Mouse (Mus musculus): ENCODE measurements around the gene Rhoc. TPM values are rescaled to one million over a fixed set of nuclear protein-coding genes. Genes with fewer than 3 reads are reported as not detected.

Gene Rhoc
- polyA plus RNA-seq, 1 experiment from 2014 or later: 119 TPM

DNA sequence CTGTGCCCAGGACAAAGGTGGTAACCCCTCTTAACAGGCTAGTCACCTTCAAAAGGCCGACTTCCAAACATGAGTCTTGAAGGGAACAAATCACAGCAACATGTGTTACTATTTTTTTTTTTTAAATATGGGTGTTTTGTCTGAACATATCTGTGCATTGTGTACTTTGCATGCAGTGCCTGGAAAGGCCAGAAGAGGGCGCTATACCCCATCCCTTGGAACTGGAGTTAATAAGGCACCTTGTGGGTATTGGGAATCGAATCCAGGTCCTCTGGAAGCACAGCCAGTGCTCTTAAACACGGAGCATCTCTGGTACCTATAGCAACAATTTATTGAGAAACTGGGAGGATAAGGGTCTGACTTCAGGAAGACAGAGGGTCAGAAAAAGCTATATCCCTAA, 23.2 kb upstream of the Rhoc start:
- 23% methylated on average over 4 of the region's 4 CpGs for WGBS
- Histone ChIP-seq H3K36me3 (ENCODE audit: insufficient read depth, low read length) (no peaks in the 10 kb centered on the region), H3K9ac (ENCODE audit: low read depth, low read length) (no peak overlapping the region), H3K9me3 (replicated peaks; ENCODE audit: low read length) (no peaks in the 10 kb centered on the region), H3K27me3 (ENCODE audit: insufficient read depth, low read length) (no peaks in the 10 kb centered on the region), H3K27ac (no peak overlapping the region), H3K4me1 (replicated peaks; ENCODE audit: insufficient read depth, low read length) (no peaks in the 10 kb centered on the region), H3K4me2 (ENCODE audit: low read length) (no peak overlapping the region), H3K4me3 (replicated peaks; ENCODE audit: low read depth, low read length) (no peak overlapping the region)
- peak; percentile 66 for TF ChIP-seq CTCF (IDR thresholded peaks at IDR 0.05; ENCODE audit: low read depth)
- ATAC-seq (replicated peaks; ENCODE audit: low FRiP score, low read depth) (no peak), DNase-seq (ENCODE audit: low spot score) (no peak)

DNA sequence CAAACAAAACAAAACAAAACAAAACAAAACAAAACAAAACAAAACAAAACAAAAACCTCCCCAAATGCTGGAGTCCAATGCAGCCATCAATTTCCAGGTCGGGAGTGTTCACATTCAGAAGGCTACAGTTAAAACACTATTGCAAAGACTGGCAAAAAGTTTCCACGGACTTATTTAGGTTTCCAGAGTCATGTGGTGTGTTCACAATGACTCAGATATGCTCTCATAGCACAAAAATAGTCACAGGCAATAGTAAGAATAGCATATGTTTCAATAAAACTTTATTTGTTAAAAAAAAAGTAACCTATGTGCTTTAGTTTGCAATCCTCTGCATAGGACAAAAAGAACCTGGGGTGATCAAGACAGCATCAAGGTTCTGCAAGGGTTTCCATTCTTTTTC, 21.0 kb upstream of the Rhoc start:
- DNase-seq (ENCODE audit: low spot score) (no peak), ATAC-seq (replicated peaks; ENCODE audit: low FRiP score, low read depth) (no peak)
- H3K9ac ChIP-seq (ENCODE audit: low read depth, low read length): no peak overlapping the region
- no peaks in the 10 kb centered on the region for H3K4me1 ChIP-seq (replicated peaks; ENCODE audit: insufficient read depth, low read length)
- no peaks in the 10 kb centered on the region for H3K27me3 ChIP-seq (ENCODE audit: insufficient read depth, low read length)
- H3K4me2 ChIP-seq (ENCODE audit: low read length): no peak overlapping the region
- H3K27ac ChIP-seq: no peak overlapping the region
- 44% methylated on average over 2 of the region's 2 CpGs for WGBS
- no peaks in the 10 kb centered on the region for H3K9me3 ChIP-seq (replicated peaks; ENCODE audit: low read length)
- no peak overlapping the region for H3K4me3 ChIP-seq (replicated peaks; ENCODE audit: low read depth, low read length)
- H3K36me3 ChIP-seq (ENCODE audit: insufficient read depth, low read length): no peaks in the 10 kb centered on the region
- TF ChIP-seq CTCF (IDR thresholded peaks at IDR 0.05; ENCODE audit: low read depth): no peak

DNA sequence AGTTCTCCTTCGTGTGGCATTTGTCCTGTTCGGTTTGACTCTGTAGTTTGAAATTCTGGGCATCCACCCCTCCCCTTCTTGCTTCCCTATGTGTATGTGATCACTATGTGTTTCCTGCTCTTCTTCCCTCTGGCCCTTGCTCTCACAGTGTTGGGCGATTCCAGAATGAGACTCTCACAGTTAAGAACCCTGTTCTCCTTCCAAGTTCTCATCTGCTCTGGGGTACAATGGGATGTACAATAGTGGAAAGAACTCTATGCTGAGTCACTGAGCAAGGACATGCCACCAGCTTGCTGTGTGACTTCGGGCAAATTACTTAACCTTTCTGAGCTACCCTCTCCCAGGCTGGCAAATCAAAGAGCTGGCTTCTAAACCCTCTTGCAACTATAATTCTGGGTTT, 20.5 kb upstream of the Rhoc start:
- Histone ChIP-seq H3K4me2 (ENCODE audit: low read length) (no peak overlapping the region), H3K27me3 (ENCODE audit: insufficient read depth, low read length) (no peaks in the 10 kb centered on the region), H3K9me3 (replicated peaks; ENCODE audit: low read length) (no peaks in the 10 kb centered on the region), H3K4me1 (replicated peaks; ENCODE audit: insufficient read depth, low read length) (no peaks in the 10 kb centered on the region), H3K36me3 (ENCODE audit: insufficient read depth, low read length) (no peaks in the 10 kb centered on the region), H3K27ac (no peak overlapping the region), H3K9ac (ENCODE audit: low read depth, low read length) (no peak overlapping the region), H3K4me3 (replicated peaks; ENCODE audit: low read depth, low read length) (no peak overlapping the region)
- 71% methylated on average over 4 of the region's 4 CpGs for WGBS
- ATAC-seq (replicated peaks; ENCODE audit: low FRiP score, low read depth) (no peak), DNase-seq (ENCODE audit: low spot score) (no peak)
- TF ChIP-seq CTCF (IDR thresholded peaks at IDR 0.05; ENCODE audit: low read depth): no peak

DNA sequence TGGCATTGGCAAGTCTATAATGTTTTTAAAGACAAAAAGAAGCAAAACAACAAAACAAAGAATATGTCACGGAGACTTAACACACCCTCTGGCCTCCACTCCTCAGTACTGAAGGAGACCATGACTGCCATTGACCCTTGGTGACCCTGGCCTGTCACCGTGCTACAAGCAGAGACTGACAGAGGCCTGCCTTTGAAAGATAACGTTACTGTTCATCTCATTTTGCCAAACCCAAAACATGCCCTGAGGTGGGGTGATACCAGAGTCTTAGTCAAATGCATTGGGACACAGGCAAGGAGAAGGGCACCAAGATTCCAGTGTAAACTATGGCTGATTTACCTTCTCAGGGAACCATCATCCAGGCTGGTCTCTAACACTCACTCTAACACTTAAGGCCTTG, 19.0 kb upstream of the Rhoc start:
- DNase-seq (ENCODE audit: low spot score): no peak
- H3K4me1 ChIP-seq (replicated peaks; ENCODE audit: insufficient read depth, low read length): no peaks in the 10 kb centered on the region

DNA sequence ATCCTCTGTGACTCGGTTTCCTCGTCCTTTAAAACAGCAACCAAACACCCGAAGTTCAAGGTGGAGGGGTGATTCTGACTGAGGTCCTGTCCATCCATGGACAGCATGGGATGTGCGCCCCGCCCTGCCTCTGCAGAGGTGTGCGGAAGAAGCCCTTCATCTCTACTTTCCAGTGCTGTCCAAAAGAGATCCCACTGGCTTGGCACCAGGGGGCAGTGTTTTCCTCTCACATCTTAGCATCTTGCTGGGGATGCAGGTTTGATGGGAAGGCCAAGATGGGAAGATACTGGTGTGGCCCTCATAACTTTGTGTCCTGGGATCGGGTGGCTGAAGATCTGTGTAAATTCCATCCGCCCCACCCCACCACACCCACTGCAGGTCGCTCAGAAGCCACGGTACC, 18.1 kb upstream of the Rhoc start:
- Histone ChIP-seq H3K27me3 (ENCODE audit: insufficient read depth, low read length) (no peaks in the 10 kb centered on the region), H3K4me3 (replicated peaks; ENCODE audit: low read depth, low read length) (no peak overlapping the region), H3K36me3 (ENCODE audit: insufficient read depth, low read length) (no peaks in the 10 kb centered on the region), H3K4me1 (replicated peaks; ENCODE audit: insufficient read depth, low read length) (no peaks in the 10 kb centered on the region), H3K9me3 (replicated peaks; ENCODE audit: low read length) (no peaks in the 10 kb centered on the region), H3K4me2 (ENCODE audit: low read length) (no peak overlapping the region), H3K27ac (no peak overlapping the region), H3K9ac (ENCODE audit: low read depth, low read length) (no peak overlapping the region)
- peak; percentile 56 for DNase-seq (ENCODE audit: low spot score)
- peak; percentile 83 for TF ChIP-seq CTCF (IDR thresholded peaks at IDR 0.05; ENCODE audit: low read depth)
- 58% methylated on average over 10 of the region's 10 CpGs for WGBS
- ATAC-seq (replicated peaks; ENCODE audit: low FRiP score, low read depth): no peak

More for the DNA sequence above, 19.0 kb upstream of the Rhoc start:
- Histone ChIP-seq H3K9ac (ENCODE audit: low read depth, low read length) (no peak overlapping the region), H3K27ac (no peak overlapping the region), H3K4me2 (ENCODE audit: low read length) (no peak overlapping the region), H3K9me3 (replicated peaks; ENCODE audit: low read length) (no peaks in the 10 kb centered on the region), H3K27me3 (ENCODE audit: insufficient read depth, low read length) (no peaks in the 10 kb centered on the region), H3K4me3 (replicated peaks; ENCODE audit: low read depth, low read length) (no peak overlapping the region), H3K36me3 (ENCODE audit: insufficient read depth, low read length) (no peaks in the 10 kb centered on the region)
- WGBS: 36% methylated on average over 3 of the region's 3 CpGs
- no peak for TF ChIP-seq CTCF (IDR thresholded peaks at IDR 0.05; ENCODE audit: low read depth)
- no peak for ATAC-seq (replicated peaks; ENCODE audit: low FRiP score, low read depth)

DNA sequence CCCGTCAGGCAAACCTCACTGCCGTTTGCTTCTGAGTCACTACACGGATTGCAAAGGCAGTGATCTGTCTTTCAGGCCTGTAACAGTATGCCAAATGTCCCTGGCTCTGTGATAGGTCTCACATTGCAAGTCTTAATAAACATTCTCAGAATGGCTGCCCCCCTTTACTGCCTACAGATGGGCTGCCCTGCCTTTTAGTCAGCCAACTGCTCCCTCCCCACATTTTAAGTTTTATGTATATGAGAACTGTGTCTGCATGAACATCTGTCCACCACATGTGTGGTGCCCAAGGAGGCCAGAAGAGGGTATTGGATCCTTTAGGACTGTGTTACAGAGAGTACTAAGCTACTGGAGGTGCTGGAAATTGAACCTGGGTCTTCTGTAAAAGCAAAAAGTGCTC, 17.3 kb upstream of the Rhoc start:
- Histone ChIP-seq H3K27ac (no peak overlapping the region), H3K9ac (ENCODE audit: low read depth, low read length) (no peak overlapping the region), H3K9me3 (replicated peaks; ENCODE audit: low read length) (no peaks in the 10 kb centered on the region), H3K4me2 (ENCODE audit: low read length) (no peak overlapping the region), H3K36me3 (ENCODE audit: insufficient read depth, low read length) (no peaks in the 10 kb centered on the region), H3K4me1 (replicated peaks; ENCODE audit: insufficient read depth, low read length) (no peaks in the 10 kb centered on the region), H3K4me3 (replicated peaks; ENCODE audit: low read depth, low read length) (no peak overlapping the region), H3K27me3 (ENCODE audit: insufficient read depth, low read length) (0 out of 2 replicates have a peak, but pooled peaks cover 3% of the 10 kb centered on the region)
- no peak for ATAC-seq (replicated peaks; ENCODE audit: low FRiP score, low read depth)
- no peak for TF ChIP-seq CTCF (IDR thresholded peaks at IDR 0.05; ENCODE audit: low read depth)
- no peak for DNase-seq (ENCODE audit: low spot score)
- 42% methylated on average over 3 of the region's 3 CpGs for whole genome bisulfite sequencing

DNA sequence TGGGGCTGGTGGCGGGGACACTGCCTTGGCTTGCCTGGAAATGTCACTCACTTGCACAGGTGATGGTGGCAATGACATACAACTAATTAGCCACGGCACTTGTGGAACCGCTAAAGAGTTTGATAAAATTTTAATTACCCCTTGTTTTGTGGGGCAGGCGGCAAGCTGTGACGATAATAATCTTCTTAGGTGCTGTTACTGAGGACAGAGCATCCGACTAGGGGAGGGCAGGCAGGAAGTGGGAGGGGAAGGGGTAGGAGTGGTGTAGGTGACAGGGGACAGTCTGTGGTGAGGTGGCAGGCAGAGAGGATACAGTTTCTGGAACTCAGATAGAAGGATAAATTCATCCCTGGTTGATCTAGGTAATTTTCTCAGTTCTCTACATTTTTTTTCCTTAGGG, 16.7 kb upstream of the Rhoc start:
- Histone ChIP-seq H3K9ac (ENCODE audit: low read depth, low read length) (no peak overlapping the region), H3K4me2 (ENCODE audit: low read length) (no peak overlapping the region), H3K27ac (no peak overlapping the region), H3K4me3 (replicated peaks; ENCODE audit: low read depth, low read length) (no peak overlapping the region), H3K27me3 (ENCODE audit: insufficient read depth, low read length) (peaks cover 8% of the 10 kb centered on the region; the same call in 1 of the 2 replicates), H3K4me1 (replicated peaks; ENCODE audit: insufficient read depth, low read length) (no peaks in the 10 kb centered on the region), H3K36me3 (ENCODE audit: insufficient read depth, low read length) (no peaks in the 10 kb centered on the region), H3K9me3 (replicated peaks; ENCODE audit: low read length) (no peaks in the 10 kb centered on the region)
- WGBS: 43% methylated on average over 6 of the region's 6 CpGs
- no peak for ATAC-seq (replicated peaks; ENCODE audit: low FRiP score, low read depth)
- DNase-seq (ENCODE audit: low spot score): no peak
- TF ChIP-seq CTCF (IDR thresholded peaks at IDR 0.05; ENCODE audit: low read depth): no peak
